Mouse (Mus musculus) kidney, adult 2 months (tissue): ENCODE results near the gene Lipm.

Source experiments
- CTCF ChIP-seq: fragments of 200-500 bp; conservative IDR thresholded peaks from 2 replicates; pipeline ENCODE4 v1.5.1; 2011; ENCODE audit warnings: low read depth, mild to moderate bottlenecking, control low read depth, low read length, moderate library complexity, mixed read lengths; ENCODE audit not compliant: insufficient read depth, insufficient read length
- POLR2A ChIP-seq: fragments of 200-500 bp; IDR thresholded peaks from one replicate; pipeline ENCODE4 v1.6.1; 2011; ENCODE audit warnings: low read depth, low read length, control low read depth

- no peak for TF ChIP-seq CTCF
- TF ChIP-seq POLR2A, result no peak
Measured at GRCm38 (mm10) chr19:34066779-34067472, 33.8 kb upstream of the Lipm start, which contains the start of gene Lipn.
